Comparison of ENCODE assay signal across 8 mouse cellular contexts in the genomic region with DNA sequence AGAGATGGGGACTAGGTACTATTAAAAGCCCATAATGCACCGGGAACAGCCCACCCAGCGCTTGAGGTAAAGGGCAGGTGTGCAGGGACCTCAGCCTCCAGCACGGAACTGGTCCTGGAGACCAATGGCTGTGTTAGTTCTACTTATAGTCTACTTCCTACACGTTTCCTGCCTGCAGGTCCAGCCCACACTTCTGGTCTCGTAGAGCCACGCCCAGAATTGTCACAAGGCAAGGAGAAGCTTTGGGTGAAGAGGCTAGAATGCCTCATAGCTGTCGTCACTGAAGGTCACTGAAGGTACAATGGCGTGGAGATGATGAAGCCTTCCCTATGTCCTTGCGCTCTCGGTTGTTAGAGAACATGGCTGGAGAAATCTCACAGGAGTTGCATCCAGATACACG. TPM values are rescaled to one million over a fixed set of nuclear protein-coding genes. Genes with fewer than 3 reads are reported as not detected.
DNase-seq lines count a peak whose midpoint lies in the region; ATAC-seq and TF ChIP-seq lines count a peak whose summit lies in the region.

No protein-coding gene starts in this region.

- H3K4me2 ChIP-seq in heart, embryonic 13.5 days = peak overlapping the region; percentile 59
- H3K4me2 ChIP-seq in stomach, postnatal 0 days (replicated peaks; ENCODE audit: low read depth) = peak overlapping the region; percentile 19

- peak overlapping the region; percentile 12; the same call in 1 of the 2 replicates for H3K9ac ChIP-seq in heart, embryonic 13.5 days
- no peak overlapping the region for H3K9ac ChIP-seq in stomach, postnatal 0 days (ENCODE audit: low read length)

- ATAC-seq in heart, embryonic 13.5 days (ENCODE audit: extremely low read depth, insufficient number of reproducible peaks, low FRiP score, low TSS enrichment) = no peak
- peak; percentile 61 for ATAC-seq in stomach, postnatal 0 days (ENCODE audit: low FRiP score, low TSS enrichment)

- H3K4me1 ChIP-seq in testis, adult 2 months (ENCODE audit: control insufficient read depth, insufficient read depth, low read length) = peaks cover 3% of the 10 kb centered on the region; the same call in 1 of the 2 replicates
- peaks cover 23% of the 10 kb centered on the region for H3K4me1 ChIP-seq in heart, embryonic 13.5 days
- H3K4me1 ChIP-seq in stomach, postnatal 0 days (replicated peaks; ENCODE audit: control insufficient read depth, insufficient read depth) = 0 out of 2 replicates have a peak, but pooled peaks cover 4% of the 10 kb centered on the region

- no peak for DNase-seq in testis, postnatal 14 days (ENCODE audit: low spot score)
- peak; percentile 59 for DNase-seq in lung, postnatal 25 days (ENCODE audit: low spot score)
- DNase-seq in stomach, postnatal 0 days (ENCODE audit: low spot score) = peak; percentile 31
- DNase-seq in ovary, postnatal 36 days (ENCODE audit: low spot score) = no peak
- DNase-seq in cerebellum, adult 9-11 months = no peak
- DNase-seq in cerebellum, postnatal 10 days = no peak

- peak; percentile 70; the same call in 1 of the 2 replicates for TF ChIP-seq POLR2A in testis, adult 2 months (IDR thresholded peaks at IDR 0.05; ENCODE audit: control insufficient read depth, low read depth, low read length)

- WGBS in heart, embryonic 13.5 days = 66% methylated on average over 11 of the region's 11 CpGs
- 66% methylated on average over 11 of the region's 11 CpGs for WGBS in stomach, postnatal 0 days

- TF ChIP-seq EP300 in stomach, postnatal 0 days (optimal IDR thresholded peaks at IDR 0.05) = no peak

- no peaks in the 10 kb centered on the region for H3K36me3 ChIP-seq in testis, adult 2 months (ENCODE audit: control insufficient read depth, insufficient read depth, low read length)
- H3K36me3 ChIP-seq in heart, embryonic 13.5 days = no peaks in the 10 kb centered on the region
- H3K36me3 ChIP-seq in stomach, postnatal 0 days (ENCODE audit: control insufficient read depth, insufficient read depth, low read length) = no peaks in the 10 kb centered on the region

- no peaks in the 10 kb centered on the region for H3K27me3 ChIP-seq in testis, adult 2 months (ENCODE audit: control insufficient read depth, insufficient read depth, low read length)
- no peaks in the 10 kb centered on the region for H3K27me3 ChIP-seq in heart, embryonic 13.5 days (replicated peaks)
- H3K27me3 ChIP-seq in stomach, postnatal 0 days (ENCODE audit: control insufficient read depth, insufficient read depth, low read length) = no peaks in the 10 kb centered on the region

- H3K9me3 ChIP-seq in heart, embryonic 13.5 days = no peaks in the 10 kb centered on the region
- no peaks in the 10 kb centered on the region for H3K9me3 ChIP-seq in stomach, postnatal 0 days (ENCODE audit: control insufficient read depth, low read length)

- peak overlapping the region; percentile 47; the same call in 1 of the 2 replicates for H3K27ac ChIP-seq in testis, adult 2 months (ENCODE audit: control insufficient read depth, insufficient read depth, low read depth, low read length)
- 0 out of 2 replicates have a peak overlapping the region, but pooled peaks have one; percentile 24 for H3K27ac ChIP-seq in heart, embryonic 13.5 days (replicated peaks)
- H3K27ac ChIP-seq in stomach, postnatal 0 days (replicated peaks) = peak overlapping the region; percentile 74

- H3K4me3 ChIP-seq in testis, adult 2 months (ENCODE audit: control insufficient read depth, low read depth, low read length) = peak overlapping the region; percentile 89
- H3K4me3 ChIP-seq in heart, embryonic 13.5 days = 0 out of 2 replicates have a peak overlapping the region, but pooled peaks have one; percentile 12
- no peak overlapping the region for H3K4me3 ChIP-seq in stomach, postnatal 0 days (ENCODE audit: low read depth, low read length)

- TF ChIP-seq CTCF in testis, adult 2 months (IDR thresholded peaks at IDR 0.05; ENCODE audit: control insufficient read depth, insufficient read depth, insufficient replicate concordance, low read depth, low read length) = no peak
- TF ChIP-seq CTCF in stomach, postnatal 0 days (IDR thresholded peaks at IDR 0.05; ENCODE audit: low read depth) = no peak

RNA-seq across cellular contexts. Expression of gene H3f3a, which starts 16.0 kb away (rescaled TPM):
- 538 and 540 TPM in 2 replicates for polyA plus RNA-seq in testis, adult 2 months (2012; rRNA removed)
- 1,623 and 1,726 TPM in 2 replicates for polyA plus RNA-seq in heart, embryonic 13.5 days (2015; fragmentation: Nextera tagmentation; extraction: Ambion mirVana)
- polyA plus RNA-seq in stomach, postnatal 0 days (2015; fragmentation: Nextera tagmentation; extraction: Ambion mirVana) = 1,633 and 1,693 TPM in 2 replicates

RNA-seq across cellular contexts. Expression of gene Sde2, which starts 21.2 kb away (rescaled TPM):
- polyA plus RNA-seq in testis, adult 2 months (2012; rRNA removed) = 9.1 and 11.1 TPM in 2 replicates
- polyA plus RNA-seq in heart, embryonic 13.5 days (2015; fragmentation: Nextera tagmentation; extraction: Ambion mirVana) = 22.0 and 23.9 TPM in 2 replicates
- polyA plus RNA-seq in stomach, postnatal 0 days (2015; fragmentation: Nextera tagmentation; extraction: Ambion mirVana) = 18.8 and 20.0 TPM in 2 replicates

Comparison
In these comparisons a context has a peak if more than half of its experiments do, and no peak if none do; other contexts are left out.
1. H3K27ac ChIP-seq: peak in every context shown above with its lines; median percentile 74 in stomach, postnatal 0 days; 47 in testis, adult 2 months; 24 in heart, embryonic 13.5 days.
2. DNase-seq: peak in lung, postnatal 25 days (single experiment) and stomach, postnatal 0 days (single experiment); none in testis, postnatal 14 days (single experiment), ovary, postnatal 36 days (single experiment), cerebellum, adult 9-11 months (single experiment) and cerebellum, postnatal 10 days (0 of 2).